Mouse (Mus musculus) liver (tissue): ENCODE measurements around the gene Idi2.
A peak's percentile ranks its signal among the peaks of the same experiment; 100 is the strongest.

Source experiments
- DNase-seq: peaks from one replicate; pipeline ENCODE4 v3.0.0-alpha.2; 2020; ENCODE audit warnings: mixed read lengths

Gene Idi2

GRCm38 (mm10) chr13:8999464-8999863, 46.8 kb downstream of the Idi2 start:
- DNase-seq = peak; percentile 76

- DNase-seq = no peak
These were observed 50.6 kb downstream of the Idi2 start for GRCm38 (mm10) chr13:9003306-9003705.
